Mouse (Mus musculus) heart, postnatal 0 days (tissue): ENCODE results near the gene Ppp2r5a. TPM values are rescaled to one million over a fixed set of nuclear protein-coding genes. Genes with fewer than 3 reads are reported as not detected.
A peak's percentile ranks its signal among the peaks of the same experiment; 100 is the strongest.

Source experiments
- ATAC-seq: fragments of 200-750 bp; cut with Nextera tagmentation; 2 replicates; pipeline ENCODE4 v1.8.0; 2017; ENCODE audit warnings: low read depth, moderate number of reproducible peaks, moderate library complexity; ENCODE audit not compliant: insufficient read depth
- DNase-seq: peaks from one replicate; pipeline ENCODE4 v3.0.0-alpha.2; 2016; ENCODE audit warnings: low spot score
- H3K27ac ChIP-seq: fragments of 300-500 bp; sonication (generic); 2 replicates; pipeline ENCODE4 v1.5.1; 2014; ENCODE audit warnings: low read depth, mild to moderate bottlenecking
- H3K27me3 ChIP-seq: fragments of 300-500 bp; sonication (generic); 2 replicates; pipeline ENCODE4 v1.6.1; 2014; ENCODE audit warnings: low read length, mixed read lengths; ENCODE audit not compliant: control insufficient read depth, insufficient read depth
- H3K36me3 ChIP-seq: fragments of 300-500 bp; sonication (generic); replicated peaks from 2 replicates; pipeline ENCODE4 v1.6.1; 2014; ENCODE audit warnings: low read length, mixed read lengths; ENCODE audit not compliant: control insufficient read depth, insufficient read depth
- H3K4me1 ChIP-seq: fragments of 300-500 bp; sonication (generic); 2 replicates; pipeline ENCODE4 v1.6.1; 2014; ENCODE audit warnings: antibody characterized with exemption; ENCODE audit not compliant: control insufficient read depth, insufficient read depth
- H3K4me2 ChIP-seq: fragments of 300-500 bp; sonication (generic); 2 replicates; pipeline ENCODE4 v1.6.1; 2014; ENCODE audit warnings: low read depth, mild to moderate bottlenecking, low read length, moderate library complexity
- H3K4me3 ChIP-seq: fragments of 300-500 bp; sonication (generic); 2 replicates; pipeline ENCODE4 v1.5.1; 2014; ENCODE audit warnings: low read depth, low read length
- H3K9ac ChIP-seq: fragments of 300-500 bp; sonication (generic); replicated peaks from 2 replicates; pipeline ENCODE4 v1.6.1; 2014; ENCODE audit warnings: low read depth, low read length, mixed read lengths
- H3K9me3 ChIP-seq: fragments of 300-500 bp; sonication (generic); replicated peaks from 2 replicates; pipeline ENCODE4 v1.6.1; 2016; ENCODE audit warnings: low read length; ENCODE audit not compliant: control insufficient read depth
- CTCF ChIP-seq: IDR thresholded peaks from 2 replicates; pipeline ENCODE4 v1.5.1; 2016; ENCODE audit warnings: antibody characterized with exemption, control low read depth, low read depth
- EP300 ChIP-seq: IDR thresholded peaks from 2 replicates; pipeline ENCODE4 v1.6.1; 2016; ENCODE audit warnings: antibody characterized with exemption, low read depth
- WGBS: fragments of 180-500 bp; shearing (Covaris S2); extraction: QIAGEN DNeasy Blood & Tissue Kit; methylation state at CpG from one replicate; pipeline ENCODE4 v1.1.7; 2014; 5-methylcytosine and 5-hydroxymethylcytosine counted together
- polyA plus RNA-seq: library from polyadenylated mRNA; unstranded; fragments of >200 nt; fragmentation: Nextera tagmentation; extraction: Ambion mirVana; gene quantifications from 2 replicates; pipeline ENCODE4 v1.2.1, GENCODE M21; 2015
- total RNA-seq: library from RNA; depleted of rRNA; stranded (reverse); fragments of >200 nt; gene quantifications from 2 replicates; pipeline ENCODE4 v1.2.3, GENCODE M21; 2014; ENCODE audit warnings: low replicate concordance

Ppp2r5a gene
- total and polyA plus RNA-seq, 2 experiments from 2014 or later, result 31.4 to 109 TPM

GRCm38 (mm10) chr1:191325726-191326232, 77.3 kb downstream of the Ppp2r5a start, which contains the start of gene Tmem206:
Gene Tmem206 (plus strand): TSS chr1:191325912.
- peak within 1 kb of the TSS; percentile 97 for H3K4me2 ChIP-seq
- H3K27me3 ChIP-seq, result no peaks in the 10 kb centered on the region
- no peaks in the 10 kb centered on the region for H3K36me3 ChIP-seq
- H3K9ac ChIP-seq, result peak within 1 kb of the TSS; percentile 62
- 0 out of 2 replicates have a peak, but pooled peaks cover 10% of the 10 kb centered on the region for H3K4me1 ChIP-seq
- peak within 1 kb of the TSS; percentile 31 for H3K27ac ChIP-seq
- no peaks in the 10 kb centered on the region for H3K9me3 ChIP-seq
- DNase-seq (peak; percentile 95), ATAC-seq (peak; percentile 96)
- peak within 1 kb of the TSS; percentile 77 for H3K4me3 ChIP-seq
- under 1% methylated on average over 38 of the region's 42 CpGs for WGBS
- no peak for TF ChIP-seq CTCF
- TF ChIP-seq EP300, result no peak

GRCm38 (mm10) chr1:191324733-191325590, 78.1 kb downstream of the Ppp2r5a start:
- H3K27ac ChIP-seq, result no peak overlapping the region

GRCm38 (mm10) chr1:191323381-191323780, 79.7 kb downstream of the Ppp2r5a start:
- H3K36me3 ChIP-seq, result no peaks in the 10 kb centered on the region
- DNase-seq (no peak), ATAC-seq (no peak)
- 87% methylated on average over 3 of the region's 3 CpGs for WGBS
- no peak overlapping the region for H3K9ac ChIP-seq
- H3K27ac ChIP-seq, result no peak overlapping the region
- TF ChIP-seq EP300 (no peak), CTCF (no peak)
- H3K4me1 ChIP-seq, result 0 out of 2 replicates have a peak, but pooled peaks cover 10% of the 10 kb centered on the region
- H3K27me3 ChIP-seq, result no peaks in the 10 kb centered on the region
- H3K4me2 ChIP-seq, result no peak overlapping the region
- H3K4me3 ChIP-seq, result no peak overlapping the region
- H3K9me3 ChIP-seq, result no peaks in the 10 kb centered on the region

More at GRCm38 (mm10) chr1:191324733-191325590, 78.1 kb downstream of the Ppp2r5a start:
- ATAC-seq (no peak), DNase-seq (no peak)
- no peaks in the 10 kb centered on the region for H3K9me3 ChIP-seq
- H3K4me1 ChIP-seq, result 0 out of 2 replicates have a peak, but pooled peaks cover 10% of the 10 kb centered on the region
- H3K4me3 ChIP-seq, result no peak overlapping the region
- no peaks in the 10 kb centered on the region for H3K27me3 ChIP-seq
- no peak for TF ChIP-seq CTCF
- TF ChIP-seq EP300, result no peak
- WGBS, result 73% methylated on average over 7 of the region's 7 CpGs
- no peak overlapping the region for H3K9ac ChIP-seq
- peak overlapping the region; percentile 97; the same call in 1 of the 2 replicates for H3K4me2 ChIP-seq
- H3K36me3 ChIP-seq, result no peaks in the 10 kb centered on the region

GRCm38 (mm10) chr1:191318686-191319085, 84.4 kb downstream of the Ppp2r5a start:
- H3K9ac ChIP-seq, result no peak overlapping the region
- no peaks in the 10 kb centered on the region for H3K27me3 ChIP-seq
- no peak overlapping the region for H3K4me3 ChIP-seq
- WGBS, result 16% methylated on average over 5 of the region's 5 CpGs
- H3K9me3 ChIP-seq, result no peaks in the 10 kb centered on the region
- DNase-seq (no peak), ATAC-seq (no peak)
- no peak overlapping the region for H3K4me2 ChIP-seq
- peaks cover 5% of the 10 kb centered on the region; the same call in 1 of the 2 replicates for H3K4me1 ChIP-seq
- H3K27ac ChIP-seq, result peak overlapping the region; percentile 30
- no peak for TF ChIP-seq CTCF
- TF ChIP-seq EP300, result no peak
- no peaks in the 10 kb centered on the region for H3K36me3 ChIP-seq

- ATAC-seq (peak; percentile 86), DNase-seq (peak; percentile 64)
- Histone ChIP-seq H3K9ac (peak within 1 kb of the TSS; percentile 94), H3K9me3 (no peaks in the 10 kb centered on the region), H3K4me3 (peak within 1 kb of the TSS; percentile 89), H3K4me1 (peaks cover 10% of the 10 kb centered on the region), H3K36me3 (no peaks in the 10 kb centered on the region), H3K4me2 (peak within 1 kb of the TSS; percentile 92), H3K27me3 (no peaks in the 10 kb centered on the region), H3K27ac (peak within 1 kb of the TSS; percentile 89)
- peak; percentile 32; the same call in 1 of the 2 replicates for TF ChIP-seq CTCF
- no peak for TF ChIP-seq EP300
- under 1% methylated on average over 52 of the region's 54 CpGs for WGBS
Measured at GRCm38 (mm10) chr1:191317591-191318196, 85.4 kb downstream of the Ppp2r5a start, which contains the start of gene Nenf. Gene Nenf (minus strand): TSS chr1:191318194.
